Mouse (Mus musculus) myocyte (in vitro differentiated cells): ENCODE measurements at regions not wholly inside any gene's neighbourhood (a gene's known extent, or its start where the extent isn't known, plus 50 kb on each side); places are given as distances from the start of the nearest gene placed in this dataset.

Source experiments
- MYOD1 ChIP-seq, 3 experiments: IDR thresholded peaks; one replicate each; pipeline ENCODE4 v1.6.1; 2011; ENCODE audit warnings: control low read depth in 2 of 3, low read depth in 2 of 3, mild to moderate bottlenecking in 2 of 3, moderate library complexity in 1 of 3; ENCODE audit not compliant: insufficient read length in 2 of 3, control insufficient read depth in 1 of 3
- MYOG ChIP-seq, 3 experiments: IDR thresholded peaks; one replicate each; pipeline ENCODE4 v1.6.1; 2011; ENCODE audit warnings: control low read depth in 2 of 3, low read depth in 2 of 3, mild to moderate bottlenecking in 2 of 3; ENCODE audit not compliant: insufficient read length in 2 of 3, control insufficient read depth in 1 of 3, insufficient read depth in 1 of 3
- POLR2A ChIP-seq: IDR thresholded peaks from one replicate; pipeline ENCODE4 v1.6.1; 2011; ENCODE audit warnings: low read depth, mild to moderate bottlenecking, control low read depth, moderate library complexity; ENCODE audit not compliant: insufficient read length
- TCF3 ChIP-seq: IDR thresholded peaks from one replicate; pipeline ENCODE4 v1.6.1; 2011; ENCODE audit warnings: low read depth, control low read depth; ENCODE audit not compliant: insufficient read length
- USF1 ChIP-seq: IDR thresholded peaks from one replicate; pipeline ENCODE4 v1.6.1; 2011; ENCODE audit warnings: low read depth, mild to moderate bottlenecking, control low read depth, moderate library complexity

DNA sequence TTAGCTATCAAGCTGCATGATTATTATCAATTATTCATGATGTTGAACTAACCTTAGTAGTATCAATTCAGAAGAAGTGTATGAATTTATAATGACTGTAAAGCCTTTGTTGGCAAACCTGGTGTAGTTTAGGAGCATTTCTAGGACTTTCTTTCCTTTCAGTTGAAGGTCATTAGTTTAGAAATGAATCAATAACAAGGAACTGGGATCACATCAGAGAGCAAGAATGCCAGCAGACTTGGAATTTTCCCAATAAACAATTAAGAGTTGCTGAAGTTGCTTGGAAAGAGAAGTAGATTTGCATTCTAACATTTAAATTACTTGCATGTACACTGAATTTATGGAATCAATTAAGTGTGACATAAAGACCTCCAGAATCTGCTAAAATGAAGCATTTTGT is 79.1 kb upstream of the Ferd3l start:
- TF ChIP-seq POLR2A (no peak), MYOG (IDR thresholded peaks at IDR 0.05; ENCODE audit: control insufficient read depth in 1 of 3, insufficient read depth in 1 of 3, insufficient read length in 2 of 3, low read depth in 2 of 3) (no peak), USF1 (no peak), TCF3 (no peak), MYOD1 (IDR thresholded peaks at IDR 0.05; ENCODE audit: control insufficient read depth in 1 of 3, insufficient read length in 2 of 3, low read depth in 2 of 3) (no peak)
